Mouse (Mus musculus) right cerebral cortex, postnatal 36 days (tissue): ENCODE results near the gene Necab3.
A peak's percentile ranks its signal among the peaks of the same experiment; 100 is the strongest.

Experiments
- DNase-seq, 2 experiments: peaks; one replicate each; pipeline ENCODE4 v3.0.0; 2022; ENCODE audit warnings: low spot score in 2 of 2, mixed read lengths in 1 of 2

The Necab3 gene

DNA sequence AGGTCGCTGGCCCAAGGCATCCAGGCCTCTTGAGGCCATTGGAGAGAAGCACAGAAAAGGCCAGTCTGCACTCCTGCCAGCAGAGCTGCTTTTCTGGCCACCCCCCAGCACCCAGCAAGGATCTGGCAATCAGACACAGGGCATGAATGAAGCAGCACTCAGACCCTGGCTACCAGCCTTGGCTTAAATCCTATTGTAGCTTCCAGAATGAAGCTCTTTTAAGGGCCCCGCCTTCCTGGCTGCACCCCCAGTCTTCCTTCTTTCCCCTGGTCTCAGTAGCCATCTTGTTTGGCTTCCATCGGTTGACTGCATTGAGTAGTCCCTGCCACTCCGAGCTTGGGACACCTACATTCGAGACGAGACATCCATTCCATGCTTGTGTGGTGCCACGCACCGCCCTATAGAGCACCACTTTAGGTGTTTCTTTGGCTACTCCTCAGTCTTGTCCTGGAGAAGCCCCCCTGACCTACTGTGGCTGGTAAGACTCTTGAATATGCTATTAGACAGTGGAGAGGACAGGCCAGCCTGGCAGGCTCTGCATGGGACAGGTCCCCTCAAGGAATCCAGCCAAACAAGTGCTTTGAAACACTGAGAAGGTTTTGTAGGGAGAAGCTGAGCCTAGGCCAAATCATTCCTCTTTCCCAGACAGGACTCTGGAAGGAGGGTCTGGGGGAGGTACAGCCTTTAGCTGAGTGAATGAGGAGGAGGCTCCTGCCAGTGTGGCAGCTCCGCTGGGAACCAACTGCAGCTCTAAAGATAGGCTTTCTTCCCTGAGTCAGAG, 14.9 kb downstream of the Necab3 start:
- peak; percentile 66 to 74 for DNase-seq

DNA sequence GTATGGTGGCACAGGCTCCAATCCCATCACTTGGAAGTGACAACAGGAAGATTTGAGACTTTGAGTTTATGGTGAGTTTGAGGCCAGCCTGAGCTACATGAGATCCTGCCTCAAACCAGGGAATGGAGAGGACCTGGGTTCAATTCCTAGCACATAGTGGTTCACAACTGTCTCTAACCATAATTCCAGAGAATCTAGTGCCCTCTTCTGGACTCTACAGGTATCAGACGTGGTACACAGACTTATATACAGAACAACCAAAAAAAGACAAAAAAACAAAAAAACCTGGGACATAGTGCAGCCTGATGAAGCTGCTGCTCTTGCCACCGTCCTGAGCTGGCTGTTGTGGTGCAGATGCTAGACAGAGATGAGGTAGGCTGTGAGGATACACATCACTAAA, 17.1 kb downstream of the Necab3 start:
- DNase-seq = no peak

DNA sequence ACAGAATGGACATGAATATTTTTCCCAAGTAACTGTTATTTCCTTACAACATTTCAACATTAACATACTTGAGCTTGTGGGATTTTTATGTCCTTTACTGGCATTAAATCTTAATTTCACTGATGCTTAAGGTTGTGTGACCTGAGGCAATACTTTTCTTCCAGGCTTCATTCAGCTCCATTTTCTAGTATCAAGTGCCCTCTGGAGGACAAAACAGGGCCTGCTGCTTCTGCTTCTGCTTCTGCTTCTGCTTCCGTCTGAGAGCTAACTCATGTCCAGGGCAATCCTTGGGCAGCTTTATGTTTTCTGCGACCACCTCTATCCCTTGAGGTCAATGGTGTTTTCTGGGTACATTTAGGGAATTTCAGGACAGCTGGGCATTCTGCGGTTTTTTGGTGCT, 19.0 kb downstream of the Necab3 start:
- DNase-seq = peak in 1 of 2 experiments; percentile 47

DNA sequence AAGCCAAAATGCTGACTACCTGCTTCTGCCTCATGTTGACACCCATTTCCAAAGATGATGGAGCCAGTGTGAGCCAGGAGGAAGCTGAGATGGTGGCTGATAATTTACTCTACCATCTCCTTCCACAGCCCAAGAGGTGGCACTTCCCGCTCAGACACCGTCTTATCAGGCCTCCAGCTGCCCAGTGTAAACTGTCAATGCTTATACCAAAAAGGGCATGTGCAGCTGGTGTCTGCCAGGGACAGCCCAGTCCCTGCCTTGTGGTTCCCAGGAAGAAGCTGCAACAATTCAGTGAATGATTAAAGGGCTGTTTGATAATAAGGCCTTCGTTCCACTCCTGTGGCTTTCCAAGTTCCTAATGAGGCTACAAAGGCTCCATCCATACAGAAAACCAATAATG, 20.0 kb downstream of the Necab3 start:
- DNase-seq = no peak

DNA sequence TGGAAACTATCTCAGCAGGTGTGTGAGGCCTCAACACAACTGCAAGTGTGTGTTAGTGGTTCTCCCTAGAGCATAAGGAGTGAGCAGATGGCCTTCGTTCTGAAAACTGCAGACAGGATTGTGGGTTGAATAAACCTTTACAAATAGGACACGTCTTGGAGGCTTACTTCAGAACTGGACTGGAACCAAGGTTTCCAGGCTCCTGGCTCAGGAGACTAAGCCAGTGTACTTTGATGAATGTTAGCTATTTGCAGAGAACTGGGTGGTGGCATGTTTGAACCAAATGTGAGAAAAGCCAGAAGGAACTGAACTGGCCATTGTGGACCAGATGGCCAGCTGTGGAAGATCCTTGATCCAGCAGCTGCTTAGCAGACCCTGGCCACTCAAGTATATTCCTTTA, 20.4 kb downstream of the Necab3 start:
- DNase-seq = peak in 1 of 2 experiments; percentile 69

DNA sequence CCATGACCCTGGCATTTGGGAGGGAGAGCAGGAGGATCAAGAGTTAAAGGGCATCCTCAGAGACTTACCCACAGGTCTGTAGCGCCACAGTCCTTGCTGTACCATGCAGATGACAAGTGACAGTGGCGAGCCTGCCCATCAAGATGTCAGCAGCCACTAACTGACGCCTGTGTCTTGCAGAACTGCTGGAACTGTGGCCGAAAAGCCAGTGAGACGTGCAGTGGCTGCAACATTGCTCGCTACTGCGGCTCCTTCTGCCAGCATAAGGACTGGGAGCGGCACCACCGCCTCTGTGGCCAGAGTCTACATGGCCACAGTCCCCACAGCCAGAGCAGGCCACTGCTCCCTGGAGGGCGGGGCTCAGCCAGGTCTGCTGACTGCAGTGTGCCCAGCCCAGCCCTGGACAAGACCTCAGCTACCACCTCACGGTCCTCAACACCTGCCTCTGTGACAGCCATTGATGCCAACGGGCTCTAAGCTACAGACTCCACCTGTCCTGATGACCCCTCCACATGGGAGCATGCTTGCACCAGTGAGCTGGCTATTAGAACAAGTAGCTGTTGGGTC, 23.9 kb downstream of the Necab3 start:
- DNase-seq = no peak

DNA sequence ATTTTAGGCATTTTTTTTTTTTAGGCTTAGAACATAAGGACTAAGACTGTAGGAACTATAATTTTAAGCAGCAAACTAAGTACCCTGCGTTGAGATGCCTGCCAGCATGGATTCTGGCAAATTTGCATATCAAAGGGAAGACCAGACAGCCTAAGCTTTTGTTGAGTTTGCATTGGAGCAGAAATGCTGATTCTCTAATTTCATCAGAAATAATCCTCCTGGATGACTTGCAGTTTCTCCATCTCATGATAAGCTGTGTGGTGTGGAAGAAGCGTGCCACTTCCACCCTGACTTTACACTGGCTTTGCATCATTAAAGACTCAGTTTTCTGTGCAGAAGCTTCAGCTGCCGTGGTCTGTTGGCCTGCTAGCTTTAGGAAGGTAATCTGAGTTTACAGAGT, 25.8 kb downstream of the Necab3 start:
- DNase-seq = no peak

DNA sequence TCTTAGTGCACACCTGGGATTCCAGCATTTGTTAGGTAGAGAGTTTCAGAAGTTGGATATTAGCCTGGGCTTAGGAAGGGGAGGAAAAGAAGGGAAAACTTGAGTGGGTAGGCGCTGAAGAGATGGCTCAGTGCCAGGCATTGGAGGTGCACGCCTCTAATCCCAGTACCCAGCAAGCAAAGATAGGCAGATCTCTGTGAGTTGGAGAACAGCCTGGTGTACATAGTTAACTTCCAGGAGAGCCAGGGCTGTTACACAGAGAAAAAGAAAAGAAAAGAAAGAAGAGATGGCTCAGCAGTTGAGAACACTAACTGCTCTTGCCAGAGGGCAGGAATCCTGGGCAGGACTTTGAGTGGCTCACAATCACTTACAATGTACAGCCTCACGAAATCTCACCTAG, 32.2 kb downstream of the Necab3 start:
- no peak for DNase-seq

DNA sequence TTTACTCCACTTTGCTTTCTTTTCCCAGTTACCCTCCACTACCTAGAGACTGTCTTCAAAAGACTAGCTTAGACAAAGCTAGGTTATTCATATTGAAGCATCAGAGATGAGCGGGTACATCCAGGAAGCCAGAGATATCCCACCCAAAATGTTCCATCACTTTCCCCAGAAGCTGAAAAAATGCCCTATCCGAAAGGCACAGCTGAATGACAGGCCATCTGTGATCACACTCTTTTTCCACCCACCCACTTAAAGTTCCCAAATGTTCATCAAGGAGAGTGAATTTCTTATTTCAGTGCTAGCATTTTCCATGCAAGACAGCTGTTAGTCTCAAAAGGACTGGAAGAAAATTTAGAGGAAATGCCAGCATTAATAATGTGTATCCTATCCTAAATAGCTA, 33.4 kb downstream of the Necab3 start:
- peak in 1 of 2 experiments; percentile 43 for DNase-seq

DNA sequence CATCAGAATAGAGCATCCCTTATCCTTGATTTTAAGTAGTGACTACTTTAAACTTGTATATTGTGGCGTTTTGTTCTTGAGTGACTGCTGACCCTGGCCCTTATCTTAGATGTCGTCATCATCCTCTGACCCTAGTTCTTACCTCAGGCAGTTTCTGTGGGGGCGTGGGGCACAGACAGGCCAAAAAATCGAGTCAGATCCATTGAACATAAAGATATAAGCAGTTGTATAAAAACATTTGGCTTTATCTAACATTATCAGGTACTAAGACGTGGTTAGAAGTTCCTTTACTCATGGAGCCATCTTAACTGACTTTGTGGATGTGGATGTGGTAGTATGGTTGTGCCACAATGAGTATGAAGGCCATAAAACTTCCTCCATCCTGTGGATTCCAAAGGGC, 36.4 kb downstream of the Necab3 start:
- no peak for DNase-seq

DNA sequence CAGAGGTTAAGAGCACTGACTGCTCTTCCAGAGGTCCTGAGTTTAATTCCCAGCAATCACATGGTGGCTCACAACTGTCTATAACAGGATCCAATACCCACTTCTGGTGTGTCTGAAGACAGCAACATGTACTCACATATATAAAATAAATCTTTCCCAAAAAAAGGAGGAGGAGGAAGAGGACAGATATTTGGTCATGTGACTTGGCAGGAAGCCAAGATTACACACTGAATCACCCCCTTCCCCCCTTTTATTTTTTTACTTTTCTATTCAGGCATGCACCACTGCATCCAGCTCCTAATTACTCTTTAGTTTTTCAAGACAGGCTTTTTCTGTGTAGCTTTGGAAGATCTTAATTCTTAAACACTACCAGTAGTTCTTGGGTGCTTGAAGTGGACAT, 37.2 kb downstream of the Necab3 start:
- DNase-seq = no peak

DNA sequence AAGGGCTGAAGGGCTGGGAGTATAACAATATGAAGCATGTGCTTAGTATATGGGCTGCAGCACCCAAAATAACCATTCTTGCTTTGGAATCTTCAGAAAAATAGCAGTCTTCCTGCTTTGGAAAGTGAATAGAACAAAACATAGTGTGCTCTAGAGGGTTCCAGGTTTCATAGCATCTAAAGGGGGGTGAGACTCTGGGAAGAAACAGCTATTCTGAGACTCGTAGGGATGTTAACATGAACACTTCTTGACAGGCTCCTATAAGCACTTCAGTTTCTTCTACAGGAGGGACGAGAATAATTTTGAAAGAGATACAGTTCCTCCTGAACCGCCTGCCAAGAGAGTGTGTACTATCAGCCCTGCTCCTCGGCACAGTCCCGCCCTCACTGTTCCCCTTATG, 41.3 kb downstream of the Necab3 start:
- no peak for DNase-seq

DNA sequence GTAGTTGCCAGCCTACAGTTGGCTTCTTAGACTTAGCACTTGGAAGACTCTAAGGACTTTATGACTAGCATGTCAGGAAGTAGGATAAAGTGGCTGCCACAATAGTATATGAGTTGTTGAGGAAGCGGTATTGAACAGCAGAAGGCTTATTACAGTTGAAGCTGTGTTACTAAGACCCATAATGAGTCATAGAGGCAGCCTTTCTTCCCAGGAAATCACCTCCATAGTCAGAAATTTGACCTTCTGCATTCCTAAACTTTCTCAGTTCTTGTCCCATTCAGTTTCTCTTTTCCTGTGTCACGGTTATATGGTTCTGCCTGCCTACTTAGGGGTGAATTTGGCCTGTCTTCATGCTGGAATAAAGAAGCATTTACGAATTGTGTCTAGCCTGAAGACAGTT, 41.7 kb downstream of the Necab3 start:
- DNase-seq = no peak

DNA sequence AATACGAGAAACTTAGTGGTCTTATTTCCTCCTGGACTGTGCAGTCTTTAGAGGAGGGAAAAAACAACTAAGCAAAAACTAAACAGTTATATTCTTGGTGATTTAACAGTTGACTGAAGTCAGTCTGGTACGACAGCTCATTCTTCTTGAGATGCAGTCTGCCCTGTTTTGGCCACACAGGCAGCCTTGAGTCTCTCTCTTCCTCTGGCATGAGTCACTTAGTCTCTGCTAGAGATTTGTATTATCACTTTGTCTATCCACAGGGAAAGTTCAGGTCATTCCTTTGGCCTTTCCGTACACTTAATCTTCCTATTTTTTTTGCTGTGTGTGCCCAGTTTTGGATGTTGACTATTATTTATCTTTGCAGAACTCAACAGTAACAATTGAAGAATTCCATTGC, 48.5 kb downstream of the Necab3 start:
- DNase-seq = no peak

DNA sequence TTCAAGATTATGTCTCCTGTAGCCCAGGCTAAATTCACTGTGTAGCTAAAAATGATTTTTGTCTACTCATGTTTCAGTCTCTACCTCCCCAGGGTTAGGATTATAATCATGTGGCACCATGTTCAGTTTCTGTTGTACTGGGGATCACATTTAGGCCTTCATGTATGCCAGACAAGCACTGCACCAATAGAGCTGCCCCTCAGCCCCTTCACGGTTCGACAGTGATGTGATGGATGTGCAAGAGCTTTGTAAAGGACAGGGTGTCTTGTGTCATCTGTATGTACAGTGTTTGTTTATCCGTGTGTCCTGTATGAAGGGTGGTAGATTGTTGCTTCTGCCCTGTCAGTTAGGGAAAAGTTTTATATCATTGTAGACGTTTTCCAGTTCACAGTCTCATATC, 50.2 kb downstream of the Necab3 start:
- DNase-seq = no peak

DNA sequence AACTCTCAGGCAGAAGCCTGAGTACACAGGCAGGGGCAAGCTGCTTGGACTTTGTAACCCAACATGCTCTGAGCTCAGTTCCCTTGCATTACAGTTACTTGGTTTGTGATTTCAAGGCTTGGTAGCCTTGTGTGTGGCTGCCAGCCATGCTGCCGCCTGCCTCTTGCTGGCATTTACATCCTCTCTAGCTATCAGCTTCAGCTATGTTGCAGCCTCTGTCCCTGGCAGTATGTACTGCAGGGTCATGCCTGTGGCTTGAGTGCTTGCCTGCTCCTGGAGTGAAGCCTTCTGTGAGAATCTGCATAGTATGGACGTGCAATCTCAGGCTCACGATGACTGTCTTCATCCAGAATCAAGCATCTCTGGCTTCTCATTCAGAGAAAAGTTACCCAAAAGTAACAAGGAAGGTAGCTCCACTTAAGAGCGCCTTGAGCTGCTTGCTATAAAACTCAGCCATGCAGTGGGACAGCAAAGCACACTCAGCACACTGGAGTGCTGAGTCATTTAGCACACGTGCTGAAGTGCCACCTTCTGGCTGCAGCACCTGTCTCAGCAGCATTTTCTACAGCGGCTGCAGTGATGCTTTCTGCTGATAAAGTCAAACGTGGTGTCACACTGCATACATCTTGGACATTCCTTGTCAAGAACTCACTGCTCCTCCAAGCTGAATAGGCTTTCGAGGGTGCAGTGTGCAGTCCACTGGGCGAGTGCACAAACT, 51.0 kb downstream of the Necab3 start:
- DNase-seq = peak in 1 of 2 experiments; percentile 34

DNA sequence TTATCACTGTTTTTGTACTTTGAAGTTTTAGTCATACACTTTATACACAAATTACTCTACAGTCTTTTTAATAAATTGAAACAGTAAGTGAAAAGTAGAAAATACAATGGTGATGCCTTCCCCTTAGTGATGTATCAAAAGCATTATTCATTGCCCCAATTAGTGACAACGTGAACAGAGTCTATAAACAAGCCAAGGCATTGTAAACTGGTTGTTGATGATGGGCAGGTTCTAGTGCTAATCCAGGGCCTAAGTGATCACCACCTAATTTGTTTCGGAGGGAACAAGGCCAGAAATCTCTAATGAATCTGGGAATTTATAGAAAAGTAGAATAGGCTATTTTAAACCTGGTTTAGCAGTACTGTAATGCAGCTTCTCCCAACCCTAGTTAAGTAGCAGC, 51.6 kb downstream of the Necab3 start:
- DNase-seq = no peak

DNA sequence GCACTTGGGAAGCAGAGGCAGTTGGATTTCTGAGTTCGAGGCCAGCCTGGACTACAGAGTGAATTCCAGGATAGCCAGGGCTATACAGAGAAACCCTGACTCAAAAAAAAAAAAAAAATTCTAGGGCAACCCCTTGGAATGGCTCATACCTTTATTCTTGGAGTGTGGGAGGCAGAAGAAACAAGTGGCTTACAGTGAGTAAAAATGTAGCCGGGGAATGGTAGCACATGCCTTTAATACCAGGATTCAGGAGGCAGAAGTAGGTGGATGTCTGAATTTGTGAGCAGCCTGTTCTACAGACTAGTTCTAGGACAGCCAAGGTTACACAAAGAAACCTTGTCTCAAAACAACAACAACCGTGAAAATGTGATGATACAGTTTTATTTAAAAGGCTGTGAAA, 57.9 kb downstream of the Necab3 start:
- DNase-seq = no peak

DNA sequence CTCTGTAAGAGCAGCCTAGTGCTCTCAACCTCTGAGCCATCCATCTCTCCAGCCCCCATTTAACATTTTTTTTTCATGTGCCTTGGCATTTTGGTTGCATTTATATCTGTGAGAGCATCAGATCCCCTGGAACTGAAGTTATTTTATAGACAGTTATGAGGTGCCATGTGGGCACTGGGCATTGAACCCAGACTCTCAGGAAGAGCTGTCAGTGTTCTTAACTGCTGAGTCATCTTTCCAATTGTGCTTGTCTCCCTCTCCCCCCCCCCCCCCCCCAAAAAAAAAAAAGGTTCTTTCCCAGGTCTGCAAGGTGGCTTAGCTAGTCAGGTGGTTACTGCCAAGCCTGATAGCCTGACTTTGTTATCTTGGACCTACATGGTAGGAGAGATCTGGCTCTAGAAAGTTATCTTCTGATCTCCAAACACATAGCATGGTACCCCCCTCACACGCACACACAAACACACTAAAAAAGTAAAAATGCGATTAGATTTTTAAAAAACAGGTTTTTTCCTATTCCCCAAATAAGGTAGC, 58.9 kb downstream of the Necab3 start:
- no peak for DNase-seq

DNA sequence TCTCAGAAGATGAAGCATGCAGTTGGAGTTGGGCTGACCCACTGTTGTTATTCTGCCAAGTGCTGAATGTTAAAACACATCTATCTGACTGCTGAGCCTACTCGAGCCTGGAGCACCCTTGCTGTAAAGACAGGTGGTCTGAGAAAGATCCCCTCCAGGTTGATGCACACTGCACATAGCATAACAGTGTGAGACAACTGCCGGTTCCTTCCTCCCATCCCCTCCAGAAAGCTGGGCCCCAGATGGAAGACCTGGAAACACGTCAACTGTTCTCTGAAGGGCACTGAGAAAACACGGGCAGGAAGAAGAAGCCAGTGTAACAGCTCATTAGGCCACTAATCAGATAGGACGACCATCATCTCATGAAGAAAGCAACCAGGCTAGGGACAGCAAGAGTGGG, 60.1 kb downstream of the Necab3 start:
- no peak for DNase-seq

DNA sequence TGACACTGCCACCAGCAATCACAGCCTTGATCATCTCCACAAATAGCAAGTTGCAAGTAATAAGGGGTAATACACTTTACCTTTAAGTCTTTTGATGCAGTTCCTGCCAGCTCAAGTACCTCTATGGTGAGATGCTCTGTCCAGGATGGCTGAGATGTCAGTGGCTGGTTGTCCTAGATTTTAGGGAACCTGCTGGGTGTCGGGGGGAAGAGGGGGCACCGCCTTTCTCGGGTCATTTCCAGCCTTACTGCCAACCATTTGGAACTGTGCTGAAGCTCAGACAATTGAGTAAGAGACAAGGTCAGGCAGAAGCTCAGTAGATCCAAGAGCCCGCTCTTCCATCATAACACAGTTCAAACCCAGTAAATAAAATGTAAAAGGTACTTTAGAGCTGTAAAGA, 63.7 kb downstream of the Necab3 start:
- no peak for DNase-seq
